Mouse (Mus musculus) cerebellum, adult 2 months (tissue): ENCODE measurements around the gene Nos2.

ENCODE experiments used
- CTCF ChIP-seq: fragments of 200-500 bp; IDR thresholded peaks from 2 replicates; pipeline ENCODE4 v1.5.1; 2011; ENCODE audit warnings: low read depth, mild to moderate bottlenecking, control low read depth, low read length, moderate library complexity, borderline replicate concordance; ENCODE audit not compliant: insufficient read depth
- POLR2A ChIP-seq: fragments of 200-500 bp; IDR thresholded peaks from 2 replicates; pipeline ENCODE4 v1.6.1; 2011; ENCODE audit warnings: low read length, control low read depth, borderline replicate concordance; ENCODE audit not compliant: insufficient read depth

- TF ChIP-seq CTCF (no peak), POLR2A (no peak)
These were observed 47.5 kb downstream of the Nos2 start for GRCm38 (mm10) chr11:78968121-78968520.
